Mouse (Mus musculus) adipocyte (in vitro differentiated cells): ENCODE measurements at regions not wholly inside any gene's neighbourhood (a gene's known extent, or its start where the extent isn't known, plus 50 kb on each side); places are given as distances from the start of the nearest gene placed in this dataset.

Source experiments
- DNase-seq: peaks from one replicate; pipeline ENCODE4 v3.0.0-alpha.2; 2016; ENCODE audit warnings: low spot score

- no peak for DNase-seq
These were observed 1939.9 kb upstream of the Lrrc6 start for GRCm38 (mm10) chr15:68440636-68441035.

- DNase-seq = no peak
These were observed 1935.3 kb upstream of the Lrrc6 start for GRCm38 (mm10) chr15:68435961-68436360.

GRCm38 (mm10) chr15:68431251-68431650 lies 1930.5 kb upstream of the Lrrc6 start:
- DNase-seq = no peak

GRCm38 (mm10) chr15:68430486-68430885 lies 1929.8 kb upstream of the Lrrc6 start:
- DNase-seq = peak; percentile 37

- DNase-seq = peak; percentile 62
These were observed 1927.9 kb upstream of the Lrrc6 start for GRCm38 (mm10) chr15:68428444-68429228.

GRCm38 (mm10) chr15:68417142-68417541 lies 1916.4 kb upstream of the Lrrc6 start:
- DNase-seq = no peak

- peak; percentile 69 for DNase-seq
These were observed 1914.8 kb upstream of the Lrrc6 start for GRCm38 (mm10) chr15:68415401-68415925.

- no peak for DNase-seq
These were observed 1913.3 kb upstream of the Lrrc6 start for GRCm38 (mm10) chr15:68414047-68414446.

- DNase-seq = no peak
These were observed 1912.0 kb upstream of the Lrrc6 start for GRCm38 (mm10) chr15:68412697-68413096.

GRCm38 (mm10) chr15:68412156-68412555 lies 1911.4 kb upstream of the Lrrc6 start:
- no peak for DNase-seq

GRCm38 (mm10) chr15:68403554-68404070 lies 1902.9 kb upstream of the Lrrc6 start:
- DNase-seq = no peak

- DNase-seq = peak; percentile 53
These were observed 1901.0 kb upstream of the Lrrc6 start for GRCm38 (mm10) chr15:68401726-68402125.

GRCm38 (mm10) chr15:68401006-68401405 lies 1900.3 kb upstream of the Lrrc6 start:
- DNase-seq = no peak

GRCm38 (mm10) chr15:68396566-68396965 lies 1895.9 kb upstream of the Lrrc6 start:
- no peak for DNase-seq

GRCm38 (mm10) chr15:68394749-68395148 lies 1894.0 kb upstream of the Lrrc6 start:
- DNase-seq = peak; percentile 41

GRCm38 (mm10) chr15:68394157-68394556 lies 1893.4 kb upstream of the Lrrc6 start:
- no peak for DNase-seq

GRCm38 (mm10) chr15:68391737-68392136 lies 1891.0 kb upstream of the Lrrc6 start:
- no peak for DNase-seq

GRCm38 (mm10) chr15:68389855-68390254 lies 1889.1 kb upstream of the Lrrc6 start:
- no peak for DNase-seq

GRCm38 (mm10) chr15:68387349-68388065 lies 1886.8 kb upstream of the Lrrc6 start:
- no peak for DNase-seq

- DNase-seq = no peak
These were observed 1884.0 kb upstream of the Lrrc6 start for GRCm38 (mm10) chr15:68384571-68385335.

GRCm38 (mm10) chr15:68375166-68375565 lies 1874.5 kb upstream of the Lrrc6 start:
- no peak for DNase-seq

- no peak for DNase-seq
These were observed 1866.1 kb upstream of the Lrrc6 start for GRCm38 (mm10) chr15:68366816-68367215.
